Mouse (Mus musculus) C2C12 (cell line): ENCODE measurements around the gene Arid3b. TPM values are rescaled to one million over a fixed set of nuclear protein-coding genes. Genes with fewer than 3 reads are reported as not detected.

Experiments used
- H3K27me3 ChIP-seq: one replicate; pipeline ENCODE4 v1.6.1; 2011; ENCODE audit not compliant: control insufficient read depth, insufficient read depth, insufficient read length
- H3K36me3 ChIP-seq: one replicate; pipeline ENCODE4 v1.6.1; 2011; ENCODE audit not compliant: control insufficient read depth, insufficient read depth
- H3K4me3 ChIP-seq: one replicate; pipeline ENCODE4 v1.5.1; 2011; ENCODE audit warnings: mild to moderate bottlenecking, control low read depth; ENCODE audit not compliant: poor library complexity, insufficient read depth, severe bottlenecking
- H3K79me2 ChIP-seq: one replicate; pipeline ENCODE4 v1.6.1; 2011; ENCODE audit not compliant: control insufficient read depth, insufficient read depth
- H3K79me3 ChIP-seq: one replicate; pipeline ENCODE4 v1.6.1; 2011; ENCODE audit warnings: low read depth, control low read depth
- H3ac ChIP-seq: one replicate; pipeline ENCODE3; 2011; ENCODE audit warnings: low read depth; ENCODE audit not compliant: control insufficient read depth, insufficient read length
- CEBPB ChIP-seq: IDR thresholded peaks from one replicate; pipeline ENCODE4 v1.6.1; 2011; ENCODE audit warnings: low read depth, mild to moderate bottlenecking, control low read depth, moderate library complexity
- CTCF ChIP-seq: IDR thresholded peaks from one replicate; pipeline ENCODE4 v1.5.1; 2011; ENCODE audit not compliant: control insufficient read depth, insufficient read depth, insufficient read length
- FOSL1 ChIP-seq: IDR thresholded peaks from one replicate; pipeline ENCODE4 v1.8.0; 2011; ENCODE audit warnings: mild to moderate bottlenecking, low read length; ENCODE audit not compliant: poor library complexity, insufficient read depth, severe bottlenecking
- MAX ChIP-seq: IDR thresholded peaks from one replicate; pipeline ENCODE4 v1.6.1; 2011; ENCODE audit warnings: mild to moderate bottlenecking, control low read depth
- MYOD1 ChIP-seq: IDR thresholded peaks from one replicate; pipeline ENCODE4 v1.6.1; 2011; ENCODE audit warnings: low read depth; ENCODE audit not compliant: control insufficient read depth, insufficient read length
- MYOG ChIP-seq: IDR thresholded peaks from one replicate; pipeline ENCODE4 v1.6.1; 2011; ENCODE audit not compliant: control insufficient read depth, insufficient read length; ENCODE audit errors: extremely low read depth
- USF1 ChIP-seq: IDR thresholded peaks from one replicate; pipeline ENCODE4 v1.6.1; 2011; ENCODE audit warnings: low read depth, mild to moderate bottlenecking, control low read depth, moderate library complexity
- polyA plus RNA-seq: library from polyadenylated mRNA; unstranded; fragments of >200 nt; fragmentation: generic; extraction: Trizol; gene quantifications from one replicate; pipeline ENCODE4 v1.2.1, GENCODE M21; 2012; ENCODE audit warnings: missing spikeins

Gene Arid3b
- polyA plus RNA-seq, 1 experiment: 0.87 TPM

DNA sequence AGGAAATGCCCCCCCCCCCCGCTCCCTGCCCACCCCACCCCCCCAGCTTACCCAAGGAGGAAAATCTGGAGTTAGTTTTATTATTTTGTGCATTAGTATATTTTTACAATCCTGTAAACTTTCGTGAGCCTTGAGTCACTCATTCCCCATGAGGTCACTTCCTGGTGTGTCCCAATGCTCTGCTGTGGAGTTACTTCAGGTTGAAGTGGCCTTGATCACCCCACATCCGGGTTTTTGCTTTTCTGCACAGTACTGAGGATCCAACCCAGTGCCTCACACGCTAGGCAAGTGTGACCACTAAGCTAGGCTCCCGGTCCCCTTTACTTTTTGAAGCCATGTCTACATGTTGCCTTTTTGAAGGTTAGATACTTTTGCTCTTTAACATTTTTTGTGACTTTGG is 37.5 kb upstream of the Arid3b start:
- Histone ChIP-seq H3K79me2 (no peaks in the 10 kb centered on the region), H3K79me3 (no peaks in the 10 kb centered on the region), H3K36me3 (no peaks in the 10 kb centered on the region), H3ac (no peak overlapping the region), H3K4me3 (no peak overlapping the region), H3K27me3 (no peaks in the 10 kb centered on the region)
- TF ChIP-seq CTCF (no peak), CEBPB (no peak), MAX (no peak), USF1 (no peak), FOSL1 (no peak), MYOD1 (no peak), MYOG (no peak)

DNA sequence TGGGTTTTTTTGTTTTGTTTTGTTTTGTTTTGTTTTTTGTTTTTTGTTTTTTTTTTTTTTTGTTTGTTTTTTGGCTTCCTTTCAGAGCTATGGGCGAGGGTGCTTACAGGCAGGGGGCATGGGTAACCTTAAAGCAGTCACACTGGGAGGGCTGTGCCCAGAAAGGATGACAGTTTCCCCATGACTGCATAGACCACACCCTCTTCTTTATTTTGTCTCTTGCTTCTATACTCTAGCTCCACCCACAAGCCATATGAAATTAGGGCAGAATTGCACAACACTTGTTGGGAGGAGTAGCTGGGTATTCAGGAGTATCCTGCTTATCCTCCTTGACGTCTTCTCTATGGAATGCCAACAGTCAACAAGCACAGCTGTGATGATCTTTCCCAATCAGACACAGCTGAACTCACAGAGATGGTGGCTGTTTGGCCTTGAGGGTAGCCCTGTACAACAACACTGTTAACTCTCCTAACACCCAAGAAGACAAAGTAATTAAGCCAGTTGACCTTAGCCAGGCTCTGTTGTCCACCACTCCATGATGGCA is 33.8 kb upstream of the Arid3b start:
- no peak overlapping the region for H3ac ChIP-seq
- no peaks in the 10 kb centered on the region for H3K79me2 ChIP-seq
- TF ChIP-seq MYOG: no peak
- TF ChIP-seq MYOD1: peak; percentile 83
- TF ChIP-seq CEBPB: peak; percentile 97
- H3K4me3 ChIP-seq: no peak overlapping the region
- no peaks in the 10 kb centered on the region for H3K79me3 ChIP-seq
- no peaks in the 10 kb centered on the region for H3K27me3 ChIP-seq
- no peaks in the 10 kb centered on the region for H3K36me3 ChIP-seq

DNA sequence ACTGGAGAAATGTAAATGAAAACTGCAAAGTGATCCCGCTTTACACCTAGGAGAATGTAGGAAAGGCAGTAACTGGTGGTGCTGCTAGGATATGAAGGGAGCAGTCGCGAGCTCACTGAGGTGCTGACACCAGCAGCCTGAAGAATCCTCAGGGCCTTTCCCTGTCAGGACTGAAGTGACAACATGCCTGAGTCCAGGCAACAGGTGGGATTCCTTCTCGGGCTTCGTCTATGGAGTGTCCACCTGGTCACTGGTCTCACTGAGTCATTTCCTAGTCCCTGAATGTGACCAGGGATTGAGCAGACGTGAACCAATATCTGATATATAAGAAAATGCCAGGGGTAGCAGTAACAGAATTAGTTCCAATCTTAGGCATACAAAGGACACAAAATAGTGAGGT is 32.2 kb upstream of the Arid3b start:
- Histone ChIP-seq H3K27me3 (no peaks in the 10 kb centered on the region), H3K36me3 (no peaks in the 10 kb centered on the region), H3K4me3 (no peak overlapping the region), H3K79me3 (no peaks in the 10 kb centered on the region), H3ac (no peak overlapping the region), H3K79me2 (no peaks in the 10 kb centered on the region)
- TF ChIP-seq MYOD1: peak; percentile 41
- TF ChIP-seq MAX: no peak

DNA sequence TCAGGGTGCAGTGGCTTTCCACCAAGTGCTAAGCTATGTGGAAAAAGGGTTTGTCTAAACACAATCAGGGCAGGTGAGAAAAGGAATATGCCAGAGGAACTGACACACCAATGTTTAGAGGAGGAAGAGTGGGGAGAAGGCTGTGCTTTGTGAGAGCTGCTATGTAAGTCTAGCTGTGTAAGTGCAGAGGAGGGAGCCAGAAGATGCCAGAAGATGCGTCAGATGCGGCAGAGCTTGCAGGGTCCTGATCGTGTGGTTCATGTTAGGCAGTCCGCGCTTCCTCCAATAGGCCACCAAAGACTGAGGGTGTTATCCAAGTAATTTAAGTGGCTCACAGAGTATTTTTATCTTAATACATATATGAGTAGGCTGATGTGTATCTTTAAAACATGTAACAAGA is 31.3 kb upstream of the Arid3b start:
- no peak overlapping the region for H3ac ChIP-seq
- no peaks in the 10 kb centered on the region for H3K79me2 ChIP-seq
- H3K36me3 ChIP-seq: no peaks in the 10 kb centered on the region
- H3K79me3 ChIP-seq: no peaks in the 10 kb centered on the region
- no peaks in the 10 kb centered on the region for H3K27me3 ChIP-seq
- H3K4me3 ChIP-seq: no peak overlapping the region
- TF ChIP-seq MYOG (no peak), USF1 (no peak), CEBPB (no peak), MYOD1 (no peak), MAX (no peak), CTCF (no peak), FOSL1 (no peak)

DNA sequence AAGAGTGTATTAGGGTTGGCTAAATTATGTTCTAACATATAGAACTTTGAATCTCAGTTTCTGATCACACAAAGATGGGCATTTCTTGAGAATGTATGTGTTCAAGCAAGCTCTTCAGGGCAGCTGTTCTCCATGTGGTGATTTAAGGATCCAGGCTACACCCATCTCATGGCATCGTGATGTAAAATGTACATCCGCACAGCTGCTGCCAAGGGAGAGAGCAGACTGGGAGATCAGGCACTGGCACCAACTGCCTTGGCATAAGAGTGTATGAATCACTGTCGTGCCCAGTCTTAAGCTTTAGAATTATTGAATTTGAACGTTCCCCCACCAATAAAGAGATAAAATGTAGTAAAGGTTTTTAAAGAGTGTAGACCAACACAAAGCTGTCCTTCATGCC is 30.6 kb upstream of the Arid3b start:
- Histone ChIP-seq H3K27me3 (no peaks in the 10 kb centered on the region), H3K4me3 (no peak overlapping the region), H3K79me3 (no peaks in the 10 kb centered on the region), H3ac (no peak overlapping the region), H3K79me2 (no peaks in the 10 kb centered on the region), H3K36me3 (no peaks in the 10 kb centered on the region)
- no peak for TF ChIP-seq MYOG
- peak; percentile 4 for TF ChIP-seq MYOD1

DNA sequence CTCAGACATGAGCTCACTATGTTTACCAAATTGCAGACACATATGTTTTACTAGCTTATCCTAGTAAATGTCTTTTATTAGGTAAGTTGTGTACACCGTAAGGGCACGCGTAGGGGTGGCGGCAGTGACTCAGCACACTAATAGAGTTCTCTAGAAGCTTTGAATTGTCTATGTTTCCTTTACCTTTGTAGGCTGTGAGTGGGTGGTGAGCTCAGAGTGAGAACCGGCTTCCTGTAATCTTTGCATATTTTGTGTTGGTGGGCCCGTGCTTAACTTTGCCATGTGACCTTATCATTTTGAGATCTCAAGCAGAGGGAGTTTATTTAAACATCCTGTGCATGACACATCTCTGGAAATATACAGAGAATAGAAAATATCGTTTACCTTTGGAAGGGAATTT is 29.9 kb upstream of the Arid3b start:
- Histone ChIP-seq H3ac (no peak overlapping the region), H3K79me2 (no peaks in the 10 kb centered on the region), H3K36me3 (no peaks in the 10 kb centered on the region), H3K27me3 (no peaks in the 10 kb centered on the region), H3K4me3 (no peak overlapping the region), H3K79me3 (no peaks in the 10 kb centered on the region)
- TF ChIP-seq USF1 (peak; percentile 8), CTCF (no peak)

DNA sequence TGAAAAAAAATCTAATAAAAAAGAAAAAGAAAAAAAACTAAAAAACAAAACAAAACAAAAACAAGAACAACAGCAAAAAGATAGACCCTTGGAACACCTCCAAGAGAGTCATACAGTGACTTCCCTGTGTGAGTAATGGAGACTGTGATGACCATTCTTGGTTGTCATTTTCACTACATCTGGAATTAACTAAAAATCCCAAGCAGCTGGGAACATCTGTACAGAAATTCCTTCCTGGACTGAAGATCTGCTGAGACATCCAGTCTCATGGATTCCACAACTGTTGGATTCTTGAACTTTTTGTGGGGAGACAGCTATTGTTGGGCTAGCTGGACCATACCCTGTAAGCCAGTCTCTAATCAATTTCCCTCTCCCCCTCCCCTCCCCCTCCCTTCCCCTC is 27.7 kb upstream of the Arid3b start:
- no peaks in the 10 kb centered on the region for H3K27me3 ChIP-seq
- no peak for TF ChIP-seq CTCF
- no peak for TF ChIP-seq MYOG
- no peak for TF ChIP-seq MAX
- TF ChIP-seq CEBPB: no peak
- no peak for TF ChIP-seq MYOD1
- no peak for TF ChIP-seq FOSL1
- TF ChIP-seq USF1: no peak
- H3K36me3 ChIP-seq: no peaks in the 10 kb centered on the region
- no peaks in the 10 kb centered on the region for H3K79me3 ChIP-seq
- H3K4me3 ChIP-seq: no peak overlapping the region
- no peak overlapping the region for H3ac ChIP-seq
- no peaks in the 10 kb centered on the region for H3K79me2 ChIP-seq
